Mouse (Mus musculus): ENCODE measurements around the gene Cnn3. TPM values are rescaled to one million over a fixed set of nuclear protein-coding genes. Genes with fewer than 3 reads are reported as not detected.

Gene Cnn3
- polyA plus RNA-seq, 1 experiment from 2014 or later, result 562 TPM

GRCm38 (mm10) chr3:121396561-121396960 is 29.7 kb upstream of the Cnn3 start:
- no peak for ATAC-seq (ENCODE audit: low read depth)
- Histone ChIP-seq H3K27ac (ENCODE audit: low read length) (no peak overlapping the region), H3K36me3 (ENCODE audit: control insufficient read depth, insufficient read depth, low read length) (no peaks in the 10 kb centered on the region), H3K9me3 (ENCODE audit: control insufficient read depth, low read length) (no peaks in the 10 kb centered on the region), H3K27me3 (ENCODE audit: control insufficient read depth, insufficient read depth, low read depth, low read length) (no peaks in the 10 kb centered on the region), H3K9ac (ENCODE audit: low read length) (no peak overlapping the region), H3K4me3 (ENCODE audit: low read length) (no peak overlapping the region), H3K4me2 (ENCODE audit: low read depth, low read length) (no peak overlapping the region), H3K4me1 (replicated peaks; ENCODE audit: control insufficient read depth, insufficient read depth, low read length) (no peaks in the 10 kb centered on the region; the same call in 1 of the 2 replicates)
- WGBS, result 63% methylated on average over 7 of the region's 7 CpGs

GRCm38 (mm10) chr3:121397007-121397406 is 29.3 kb upstream of the Cnn3 start:
- Histone ChIP-seq H3K9ac (ENCODE audit: low read length) (no peak overlapping the region), H3K4me2 (ENCODE audit: low read depth, low read length) (no peak overlapping the region)

GRCm38 (mm10) chr3:121401384-121401783 is 24.9 kb upstream of the Cnn3 start:
- no peak overlapping the region for H3K9ac ChIP-seq (ENCODE audit: low read length)
- H3K36me3 ChIP-seq (ENCODE audit: control insufficient read depth, insufficient read depth, low read length), result no peaks in the 10 kb centered on the region
- no peak overlapping the region for H3K4me2 ChIP-seq (ENCODE audit: low read depth, low read length)
- 70% methylated on average over 4 of the region's 4 CpGs for WGBS
- H3K4me1 ChIP-seq (replicated peaks; ENCODE audit: control insufficient read depth, insufficient read depth, low read length), result no peaks in the 10 kb centered on the region
- H3K27me3 ChIP-seq (ENCODE audit: control insufficient read depth, insufficient read depth, low read depth, low read length), result no peaks in the 10 kb centered on the region
- no peak overlapping the region for H3K4me3 ChIP-seq (ENCODE audit: low read length)
- ATAC-seq (ENCODE audit: low read depth), result no peak
- H3K27ac ChIP-seq (ENCODE audit: low read length), result no peak overlapping the region
- no peaks in the 10 kb centered on the region for H3K9me3 ChIP-seq (ENCODE audit: control insufficient read depth, low read length)

More at GRCm38 (mm10) chr3:121397007-121397406, 29.3 kb upstream of the Cnn3 start:
- Histone ChIP-seq H3K27ac (ENCODE audit: low read length) (no peak overlapping the region), H3K9me3 (ENCODE audit: control insufficient read depth, low read length) (no peaks in the 10 kb centered on the region), H3K4me3 (ENCODE audit: low read length) (no peak overlapping the region), H3K4me1 (replicated peaks; ENCODE audit: control insufficient read depth, insufficient read depth, low read length) (no peaks in the 10 kb centered on the region; the same call in 1 of the 2 replicates), H3K27me3 (ENCODE audit: control insufficient read depth, insufficient read depth, low read depth, low read length) (no peaks in the 10 kb centered on the region), H3K36me3 (ENCODE audit: control insufficient read depth, insufficient read depth, low read length) (no peaks in the 10 kb centered on the region)
- WGBS, result 63% methylated on average over 6 of the region's 6 CpGs
- peak; percentile 48 for ATAC-seq (ENCODE audit: low read depth)

- no peak overlapping the region for H3K4me2 ChIP-seq (ENCODE audit: low read depth, low read length)
- no peak for ATAC-seq (ENCODE audit: low read depth)
Observed at GRCm38 (mm10) chr3:121402096-121402495, 24.2 kb upstream of the Cnn3 start.

GRCm38 (mm10) chr3:121403449-121403848 is 22.8 kb upstream of the Cnn3 start:
- Histone ChIP-seq H3K27me3 (ENCODE audit: control insufficient read depth, insufficient read depth, low read depth, low read length) (no peaks in the 10 kb centered on the region), H3K27ac (ENCODE audit: low read length) (no peak overlapping the region), H3K36me3 (ENCODE audit: control insufficient read depth, insufficient read depth, low read length) (no peaks in the 10 kb centered on the region), H3K4me2 (ENCODE audit: low read depth, low read length) (no peak overlapping the region), H3K4me3 (ENCODE audit: low read length) (no peak overlapping the region), H3K9me3 (ENCODE audit: control insufficient read depth, low read length) (no peaks in the 10 kb centered on the region), H3K9ac (ENCODE audit: low read length) (no peak overlapping the region), H3K4me1 (replicated peaks; ENCODE audit: control insufficient read depth, insufficient read depth, low read length) (no peaks in the 10 kb centered on the region)
- ATAC-seq (ENCODE audit: low read depth), result no peak
- 51% methylated on average over 5 of the region's 5 CpGs for WGBS

More at GRCm38 (mm10) chr3:121402096-121402495, 24.2 kb upstream of the Cnn3 start:
- Histone ChIP-seq H3K27ac (ENCODE audit: low read length) (no peak overlapping the region), H3K36me3 (ENCODE audit: control insufficient read depth, insufficient read depth, low read length) (no peaks in the 10 kb centered on the region), H3K9ac (ENCODE audit: low read length) (no peak overlapping the region), H3K9me3 (ENCODE audit: control insufficient read depth, low read length) (no peaks in the 10 kb centered on the region), H3K27me3 (ENCODE audit: control insufficient read depth, insufficient read depth, low read depth, low read length) (no peaks in the 10 kb centered on the region), H3K4me3 (ENCODE audit: low read length) (no peak overlapping the region), H3K4me1 (replicated peaks; ENCODE audit: control insufficient read depth, insufficient read depth, low read length) (no peaks in the 10 kb centered on the region)
- whole genome bisulfite sequencing, result 76% methylated on average over 6 of the region's 6 CpGs

GRCm38 (mm10) chr3:121405101-121405500 is 21.2 kb upstream of the Cnn3 start:
- Histone ChIP-seq H3K27me3 (ENCODE audit: control insufficient read depth, insufficient read depth, low read depth, low read length) (no peaks in the 10 kb centered on the region), H3K36me3 (ENCODE audit: control insufficient read depth, insufficient read depth, low read length) (no peaks in the 10 kb centered on the region), H3K9ac (ENCODE audit: low read length) (no peak overlapping the region), H3K4me2 (ENCODE audit: low read depth, low read length) (no peak overlapping the region), H3K9me3 (ENCODE audit: control insufficient read depth, low read length) (no peaks in the 10 kb centered on the region), H3K4me1 (replicated peaks; ENCODE audit: control insufficient read depth, insufficient read depth, low read length) (no peaks in the 10 kb centered on the region), H3K27ac (ENCODE audit: low read length) (no peak overlapping the region), H3K4me3 (ENCODE audit: low read length) (no peak overlapping the region)
- WGBS, result 57% methylated on average over 5 of the region's 5 CpGs
- ATAC-seq (ENCODE audit: low read depth), result no peak

- Histone ChIP-seq H3K27ac (ENCODE audit: low read length) (no peak overlapping the region), H3K27me3 (ENCODE audit: control insufficient read depth, insufficient read depth, low read depth, low read length) (no peaks in the 10 kb centered on the region), H3K4me3 (ENCODE audit: low read length) (no peak overlapping the region), H3K4me1 (replicated peaks; ENCODE audit: control insufficient read depth, insufficient read depth, low read length) (no peaks in the 10 kb centered on the region), H3K9ac (ENCODE audit: low read length) (no peak overlapping the region), H3K9me3 (ENCODE audit: control insufficient read depth, low read length) (no peaks in the 10 kb centered on the region), H3K4me2 (ENCODE audit: low read depth, low read length) (no peak overlapping the region), H3K36me3 (ENCODE audit: control insufficient read depth, insufficient read depth, low read length) (no peaks in the 10 kb centered on the region)
- no peak for ATAC-seq (ENCODE audit: low read depth)
- WGBS, result 51% methylated on average over 9 of the region's 9 CpGs
Observed at GRCm38 (mm10) chr3:121407417-121407816, 18.9 kb upstream of the Cnn3 start.

- H3K4me1 ChIP-seq (replicated peaks; ENCODE audit: control insufficient read depth, insufficient read depth, low read length), result no peaks in the 10 kb centered on the region
- H3K4me3 ChIP-seq (ENCODE audit: low read length), result no peak overlapping the region
- H3K4me2 ChIP-seq (ENCODE audit: low read depth, low read length), result no peak overlapping the region
- ATAC-seq (ENCODE audit: low read depth), result no peak
- no peak overlapping the region for H3K27ac ChIP-seq (ENCODE audit: low read length)
- no peak overlapping the region for H3K9ac ChIP-seq (ENCODE audit: low read length)
- H3K36me3 ChIP-seq (ENCODE audit: control insufficient read depth, insufficient read depth, low read length), result no peaks in the 10 kb centered on the region
- no peaks in the 10 kb centered on the region for H3K27me3 ChIP-seq (ENCODE audit: control insufficient read depth, insufficient read depth, low read depth, low read length)
- H3K9me3 ChIP-seq (ENCODE audit: control insufficient read depth, low read length), result no peaks in the 10 kb centered on the region
- WGBS, result 87% methylated on average over 3 of the region's 3 CpGs
Observed at GRCm38 (mm10) chr3:121408386-121408785, 17.9 kb upstream of the Cnn3 start.

- no peaks in the 10 kb centered on the region for H3K36me3 ChIP-seq (ENCODE audit: control insufficient read depth, insufficient read depth, low read length)
- H3K9me3 ChIP-seq (ENCODE audit: control insufficient read depth, low read length), result no peaks in the 10 kb centered on the region
- no peak overlapping the region for H3K4me3 ChIP-seq (ENCODE audit: low read length)
- H3K27me3 ChIP-seq (ENCODE audit: control insufficient read depth, insufficient read depth, low read depth, low read length), result no peaks in the 10 kb centered on the region
- H3K4me1 ChIP-seq (replicated peaks; ENCODE audit: control insufficient read depth, insufficient read depth, low read length), result no peaks in the 10 kb centered on the region
- WGBS, result 67% methylated on average over 6 of the region's 6 CpGs
- H3K27ac ChIP-seq (ENCODE audit: low read length), result no peak overlapping the region
- H3K9ac ChIP-seq (ENCODE audit: low read length), result no peak overlapping the region
- ATAC-seq (ENCODE audit: low read depth), result no peak
- no peak overlapping the region for H3K4me2 ChIP-seq (ENCODE audit: low read depth, low read length)
Observed at GRCm38 (mm10) chr3:121411450-121411849, 14.8 kb upstream of the Cnn3 start.

Data from lung, embryonic 16.5 days (tissue).